Mouse (Mus musculus) erythroblast, embryonic 14.5 days (primary cell): ENCODE measurements around the gene Trak1. TPM values are rescaled to one million over a fixed set of nuclear protein-coding genes. Genes with fewer than 3 reads are reported as not detected.
"Not testable (repeated sequence)": the region's sequence is repeated elsewhere in the genome, so short reads cannot be mapped to it uniquely, and the experiment has no call there.

Experiments used
- H3K27me3 ChIP-seq: 2 replicates; pipeline ENCODE4 v1.6.1; 2012; ENCODE audit warnings: inconsistent platforms; ENCODE audit not compliant: control insufficient read depth
- H3K36me3 ChIP-seq: 2 replicates; pipeline ENCODE4 v1.6.1; 2012; ENCODE audit warnings: mild to moderate bottlenecking, inconsistent platforms; ENCODE audit not compliant: control insufficient read depth
- H3K4me1 ChIP-seq: 2 replicates; pipeline ENCODE4 v1.6.1; 2012; ENCODE audit warnings: inconsistent platforms; ENCODE audit not compliant: control insufficient read depth
- H3K4me3 ChIP-seq: replicated peaks from 2 replicates; pipeline ENCODE3; 2012; ENCODE audit warnings: moderate library complexity, mild to moderate bottlenecking, inconsistent platforms
- H3K9me3 ChIP-seq: 2 replicates; pipeline ENCODE4 v1.6.1; 2012; ENCODE audit warnings: low read length, inconsistent platforms, mixed read lengths; ENCODE audit not compliant: control insufficient read depth
- GATA1 ChIP-seq: IDR thresholded peaks from 2 replicates; pipeline ENCODE4 v1.6.1; 2012; ENCODE audit warnings: low read length, inconsistent platforms, mixed read lengths
- TAL1 ChIP-seq: IDR thresholded peaks from 3 replicates; pipeline ENCODE4 v1.6.1; 2012; ENCODE audit warnings: low read length, inconsistent platforms, mixed read lengths
- polyA plus RNA-seq: library from polyadenylated mRNA; stranded (reverse); fragments of >175 nt; gene quantifications from 2 replicates; pipeline ENCODE4 v1.2.3, GENCODE M21; 2012

Gene Trak1
- polyA plus RNA-seq, 1 experiment, result 1.2 TPM

GRCm38 (mm10) chr9:121435332-121435956 is 138.1 kb downstream of the Trak1 start:
- Histone ChIP-seq H3K9me3 (no peaks in the 10 kb centered on the region), H3K27me3 (no peaks in the 10 kb centered on the region), H3K4me3 (no peak overlapping the region), H3K36me3 (peaks cover 4% of the 10 kb centered on the region), H3K4me1 (peaks cover 43% of the 10 kb centered on the region)
- no peak for TF ChIP-seq TAL1
- TF ChIP-seq GATA1, result no peak

GRCm38 (mm10) chr9:121436501-121436900 is 139.2 kb downstream of the Trak1 start:
- H3K36me3 ChIP-seq, result peaks cover 6% of the 10 kb centered on the region

GRCm38 (mm10) chr9:121442145-121442544 is 144.8 kb downstream of the Trak1 start:
- peaks cover 27% of the 10 kb centered on the region for H3K4me1 ChIP-seq
- H3K4me3 ChIP-seq, result no peak overlapping the region
- H3K9me3 ChIP-seq, result peaks cover 7% of the 10 kb centered on the region
- TF ChIP-seq GATA1 (no peak), TAL1 (no peak)
- no peaks in the 10 kb centered on the region for H3K27me3 ChIP-seq
- peaks cover 48% of the 10 kb centered on the region for H3K36me3 ChIP-seq

More at GRCm38 (mm10) chr9:121436501-121436900, 139.2 kb downstream of the Trak1 start:
- Histone ChIP-seq H3K9me3 (no peaks in the 10 kb centered on the region), H3K4me1 (peaks cover 41% of the 10 kb centered on the region), H3K4me3 (no peak overlapping the region), H3K27me3 (no peaks in the 10 kb centered on the region)
- TF ChIP-seq TAL1 (no peak), GATA1 (no peak)

GRCm38 (mm10) chr9:121443696-121444366 is 146.5 kb downstream of the Trak1 start:
- H3K36me3 ChIP-seq, result peaks cover 64% of the 10 kb centered on the region
- H3K9me3 ChIP-seq, result peaks cover 7% of the 10 kb centered on the region
- no peak overlapping the region for H3K4me3 ChIP-seq
- H3K27me3 ChIP-seq, result no peaks in the 10 kb centered on the region
- TF ChIP-seq GATA1, result no peak
- no peak for TF ChIP-seq TAL1
- peaks cover 25% of the 10 kb centered on the region for H3K4me1 ChIP-seq

GRCm38 (mm10) chr9:121444367-121444707 is 147.0 kb downstream of the Trak1 start:
- peaks cover 69% of the 10 kb centered on the region for H3K36me3 ChIP-seq
- TF ChIP-seq GATA1, result no peak
- TF ChIP-seq TAL1, result no peak
- H3K4me3 ChIP-seq, result no peak overlapping the region
- no peaks in the 10 kb centered on the region for H3K27me3 ChIP-seq
- H3K4me1 ChIP-seq, result peaks cover 25% of the 10 kb centered on the region
- H3K9me3 ChIP-seq, result peaks cover 7% of the 10 kb centered on the region

- peaks cover 7% of the 10 kb centered on the region for H3K9me3 ChIP-seq
- H3K36me3 ChIP-seq, result peaks cover 74% of the 10 kb centered on the region
- TF ChIP-seq GATA1 (no peak), TAL1 (no peak)
- H3K27me3 ChIP-seq, result no peaks in the 10 kb centered on the region
- H3K4me3 ChIP-seq, result no peak overlapping the region
- H3K4me1 ChIP-seq, result peaks cover 26% of the 10 kb centered on the region
Observed at GRCm38 (mm10) chr9:121445364-121445763, 148.1 kb downstream of the Trak1 start.

GRCm38 (mm10) chr9:121446431-121446831 is 149.1 kb downstream of the Trak1 start:
- TF ChIP-seq TAL1 (no peak), GATA1 (no peak)
- Histone ChIP-seq H3K4me1 (peaks cover 36% of the 10 kb centered on the region), H3K4me3 (no peak overlapping the region), H3K9me3 (peaks cover 7% of the 10 kb centered on the region), H3K36me3 (peaks cover 82% of the 10 kb centered on the region), H3K27me3 (no peaks in the 10 kb centered on the region)

- Histone ChIP-seq H3K36me3 (peaks cover 81% of the 10 kb centered on the region), H3K4me3 (peak overlapping the region; percentile 61), H3K9me3 (peaks cover 24% of the 10 kb centered on the region), H3K4me1 (peaks cover 54% of the 10 kb centered on the region)
- H3K27me3 ChIP-seq, result not testable (repeated sequence)
Observed at GRCm38 (mm10) chr9:121452342-121452942, 155.1 kb downstream of the Trak1 start.

GRCm38 (mm10) chr9:121454891-121455290 is 157.6 kb downstream of the Trak1 start:
- no peaks in the 10 kb centered on the region for H3K27me3 ChIP-seq
- TF ChIP-seq GATA1 (no peak), TAL1 (no peak)
- H3K4me3 ChIP-seq, result no peak overlapping the region
- peaks cover 24% of the 10 kb centered on the region for H3K9me3 ChIP-seq
- H3K4me1 ChIP-seq, result peaks cover 61% of the 10 kb centered on the region
- H3K36me3 ChIP-seq, result peaks cover 71% of the 10 kb centered on the region
